Mouse (Mus musculus) olfactory bulb, adult 2 months (tissue): ENCODE measurements around the gene Sorl1.

ENCODE experiments used
- CTCF ChIP-seq: fragments of 200-500 bp; IDR thresholded peaks from 2 replicates; pipeline ENCODE4 v1.5.1; 2012; ENCODE audit warnings: low read depth, mild to moderate bottlenecking, low read length, moderate library complexity; ENCODE audit not compliant: insufficient read depth
- POLR2A ChIP-seq: fragments of 200-500 bp; IDR thresholded peaks from 2 replicates; pipeline ENCODE4 v1.6.1; 2012; ENCODE audit warnings: mild to moderate bottlenecking, low read depth, low read length, moderate library complexity; ENCODE audit not compliant: insufficient read depth

DNA sequence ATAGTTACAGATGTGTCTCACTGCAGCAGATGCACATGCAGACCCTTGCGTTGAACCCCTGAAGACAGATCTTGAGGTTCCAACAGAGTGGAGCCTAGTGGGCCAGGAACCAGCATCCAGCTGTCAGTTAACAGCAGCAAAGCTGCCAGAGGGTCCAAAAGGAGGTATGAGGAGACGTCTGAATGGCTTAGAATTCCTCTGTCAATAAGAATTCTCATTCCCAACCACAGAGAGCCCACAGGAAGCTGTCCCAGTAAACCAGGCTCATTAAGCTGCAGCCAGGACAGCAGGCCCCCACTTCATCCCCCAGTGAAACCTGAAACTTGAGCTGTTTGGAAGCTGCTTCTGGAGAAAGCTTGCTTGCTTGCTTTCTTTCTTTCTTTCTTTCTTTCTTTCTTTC is 200.0 kb downstream of the Sorl1 start:
- TF ChIP-seq POLR2A (no peak), CTCF (no peak)
